Mouse (Mus musculus) forebrain, embryonic 11.5 days (tissue): ENCODE data around the gene Zfp131. TPM values are rescaled to one million over a fixed set of nuclear protein-coding genes. Genes with fewer than 3 reads are reported as not detected.
A peak's percentile ranks its signal among the peaks of the same experiment; 100 is the strongest.
"Not testable (repeated sequence)": the region's sequence is repeated elsewhere in the genome, so short reads cannot be mapped to it uniquely, and the experiment has no call there.

Experiments used
- ATAC-seq: fragments of 200-750 bp; cut with Nextera tagmentation; replicated peaks from 2 replicates; pipeline ENCODE4 v1.8.0; 2017; ENCODE audit warnings: moderate TSS enrichment; ENCODE audit not compliant: low FRiP score
- DNase-seq: peaks from one replicate; pipeline ENCODE4 v3.0.0-alpha.2; 2017; ENCODE audit warnings: low spot score
- H3K27ac ChIP-seq: fragments of 300-500 bp; sonication (generic); 2 replicates; pipeline ENCODE4 v1.5.1; 2014; ENCODE audit warnings: low read depth, low read length
- H3K27me3 ChIP-seq: fragments of 300-500 bp; sonication (generic); 2 replicates; pipeline ENCODE4 v1.6.1; 2014; ENCODE audit warnings: mild to moderate bottlenecking, low read length, mixed read lengths; ENCODE audit not compliant: control insufficient read depth, insufficient read depth
- H3K36me3 ChIP-seq: fragments of 300-500 bp; sonication (generic); 2 replicates; pipeline ENCODE4 v1.6.1; 2014; ENCODE audit warnings: mild to moderate bottlenecking, low read length, moderate library complexity, mixed read lengths; ENCODE audit not compliant: control insufficient read depth, insufficient read depth
- H3K4me1 ChIP-seq: fragments of 300-500 bp; sonication (generic); replicated peaks from 2 replicates; pipeline ENCODE4 v1.6.1; 2014; ENCODE audit warnings: low read length, mixed read lengths; ENCODE audit not compliant: control insufficient read depth, insufficient read depth
- H3K4me2 ChIP-seq: fragments of 300-500 bp; sonication (generic); 2 replicates; pipeline ENCODE4 v1.6.1; 2014; ENCODE audit warnings: low read depth, mild to moderate bottlenecking, low read length, moderate library complexity, mixed read lengths; ENCODE audit not compliant: severe bottlenecking
- H3K4me3 ChIP-seq: fragments of 300-500 bp; sonication (generic); 2 replicates; pipeline ENCODE4 v1.5.1; 2014; ENCODE audit warnings: low read depth, low read length
- H3K9ac ChIP-seq: fragments of 300-500 bp; sonication (generic); 2 replicates; pipeline ENCODE4 v1.6.1; 2014; ENCODE audit warnings: low read length
- H3K9me3 ChIP-seq: fragments of 300-500 bp; sonication (generic); 2 replicates; pipeline ENCODE4 v1.6.1; 2016; ENCODE audit warnings: low read length, mixed read lengths; ENCODE audit not compliant: control insufficient read depth
- WGBS: fragments of 180-500 bp; shearing (Covaris S2); extraction: QIAGEN DNeasy Blood & Tissue Kit; methylation state at CpG from one replicate; pipeline ENCODE4 v1.1.7; 2014; 5-methylcytosine and 5-hydroxymethylcytosine counted together
- polyA plus RNA-seq: library from polyadenylated mRNA; unstranded; fragments of >200 nt; fragmentation: Nextera tagmentation; extraction: Ambion mirVana; gene quantifications from 2 replicates; pipeline ENCODE4 v1.2.1, GENCODE M21; 2014

Gene Zfp131
- 49.2 and 50.7 TPM in 2 replicates for polyA plus RNA-seq

GRCm38 (mm10) chr13:119790761-119791579 lies at the start of gene Zfp131:
Gene Zfp131 (minus strand): TSS chr13:119790889.
- Histone ChIP-seq H3K9me3 (no peaks in the 10 kb centered on the region), H3K27ac (peak within 1 kb of the TSS; percentile 90), H3K4me1 (peaks cover 2% of the 10 kb centered on the region; the same call in 1 of the 2 replicates), H3K9ac (peak within 1 kb of the TSS; percentile 94), H3K27me3 (no peaks in the 10 kb centered on the region), H3K4me3 (peak within 1 kb of the TSS; percentile 84), H3K4me2 (peak within 1 kb of the TSS; percentile 71), H3K36me3 (no peaks in the 10 kb centered on the region; the same call in 1 of the 2 replicates)
- peak; percentile 98 for DNase-seq
- under 1% methylated on average over 83 of the region's 86 CpGs for WGBS
- peak; percentile 97 for ATAC-seq

DNA sequence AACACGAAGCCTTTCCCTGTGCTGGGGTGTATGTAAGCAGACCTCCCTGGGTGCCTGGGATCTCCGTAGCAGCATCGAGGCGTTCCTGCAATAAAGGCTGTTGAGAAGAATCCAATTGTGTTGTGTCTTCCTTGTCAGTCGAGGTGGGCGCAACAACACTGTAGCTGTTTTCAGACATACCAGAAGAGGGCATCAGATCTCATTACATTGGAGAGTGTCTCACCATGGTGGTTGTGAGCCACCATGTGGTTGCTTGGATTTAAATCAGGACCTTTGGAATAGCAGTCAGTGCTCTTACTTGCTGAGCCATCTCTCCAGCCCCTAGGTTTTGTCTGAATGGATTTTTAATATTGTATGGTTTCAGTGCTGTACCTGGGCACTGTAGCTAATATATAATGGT lies 49.3 kb upstream of the Zfp131 start:
- not testable (repeated sequence) for H3K4me3 ChIP-seq, H3K9ac ChIP-seq, H3K27ac ChIP-seq, ATAC-seq, H3K9me3 ChIP-seq, H3K4me1 ChIP-seq, H3K27me3 ChIP-seq, H3K4me2 ChIP-seq, H3K36me3 ChIP-seq
- DNase-seq: peak; percentile 47
- 21% methylated on average over 6 of the region's 6 CpGs for WGBS

DNA sequence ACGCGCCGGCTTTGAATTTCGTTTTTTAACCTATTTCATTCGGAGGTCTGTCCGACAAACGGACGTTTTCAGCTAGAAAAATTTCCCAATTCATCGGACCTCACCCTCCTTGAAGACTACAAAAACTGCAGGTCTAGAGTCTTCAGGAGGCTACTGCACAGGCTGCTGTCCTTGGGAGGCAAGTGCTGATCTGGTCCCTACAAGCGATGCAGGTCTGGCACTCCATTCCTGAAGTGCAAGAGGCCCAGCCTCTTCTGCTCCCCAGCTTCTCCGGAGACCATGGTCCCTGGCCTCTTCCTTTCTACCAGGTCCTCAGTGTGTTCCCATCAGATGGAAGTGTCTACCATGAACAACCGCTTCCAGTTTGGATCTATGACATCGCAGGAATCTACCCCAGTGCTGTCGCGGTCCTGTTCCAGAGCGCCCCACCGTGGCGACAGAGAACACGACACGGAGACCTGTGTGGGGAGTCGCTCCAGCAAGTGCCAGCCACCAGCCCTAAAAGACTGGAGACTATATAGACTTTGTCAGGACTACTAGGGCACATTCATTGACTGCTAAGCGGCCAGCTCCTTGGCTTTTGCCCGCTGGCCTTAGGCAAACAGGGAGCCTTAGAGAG lies 47.1 kb upstream of the Zfp131 start:
- H3K9ac ChIP-seq, H3K9me3 ChIP-seq, H3K36me3 ChIP-seq, H3K27ac ChIP-seq, H3K4me1 ChIP-seq, H3K4me3 ChIP-seq, H3K27me3 ChIP-seq, H3K4me2 ChIP-seq: not testable (repeated sequence)
- 5% methylated on average over 14 of the region's 23 CpGs for WGBS
- DNase-seq (peak; percentile 72), ATAC-seq (peak; percentile 59; the same call in 1 of the 2 replicates)

GRCm38 (mm10) chr13:119836324-119836811 lies 45.7 kb upstream of the Zfp131 start:
- ATAC-seq (peak; percentile 85), DNase-seq (peak; percentile 58)
- peak overlapping the region; percentile 41; the same call in 1 of the 2 replicates for H3K4me2 ChIP-seq
- H3K9ac ChIP-seq, H3K4me1 ChIP-seq, H3K27me3 ChIP-seq, H3K36me3 ChIP-seq, H3K27ac ChIP-seq, H3K9me3 ChIP-seq: not testable (repeated sequence)
- 8% methylated on average over 23 of the region's 23 CpGs for WGBS
- 0 out of 2 replicates have a peak overlapping the region, but pooled peaks have one; percentile 2 for H3K4me3 ChIP-seq

DNA sequence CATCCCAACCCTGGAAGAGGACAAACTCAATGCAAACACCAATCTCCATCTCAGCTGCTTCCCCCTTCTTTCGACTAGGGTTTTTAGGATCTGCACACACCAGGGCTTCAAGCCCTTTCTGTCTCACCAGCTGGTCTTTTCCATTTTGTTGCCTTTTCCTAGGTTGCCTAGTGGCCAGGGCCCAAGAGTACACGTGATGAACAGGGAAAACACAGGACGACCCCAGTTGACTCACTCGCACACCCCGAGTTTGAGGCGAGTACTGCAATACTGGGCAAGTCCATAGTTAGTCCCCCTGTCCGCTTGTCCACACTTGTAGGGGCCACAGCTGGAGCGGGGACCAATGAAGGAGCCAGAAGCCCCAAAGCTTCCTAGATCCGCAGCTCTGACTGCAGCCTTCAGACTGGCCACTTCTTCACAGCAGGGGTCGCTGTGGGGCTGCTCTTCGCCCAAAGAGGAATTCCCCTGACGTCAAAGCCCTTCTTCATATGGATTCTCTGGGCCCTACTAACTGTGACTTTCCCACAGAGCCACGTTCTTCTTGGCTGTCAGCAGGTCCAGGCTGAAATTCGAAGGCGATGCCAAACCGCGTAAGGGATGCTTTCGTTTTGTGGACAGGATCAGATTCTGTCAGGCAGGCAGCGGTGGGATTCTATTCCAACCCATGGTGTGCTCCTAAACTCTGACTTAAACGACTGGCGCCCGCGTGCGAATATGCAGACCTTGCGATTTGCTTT lies 44.8 kb upstream of the Zfp131 start, which contains the start of gene D13Ertd608e:
Gene D13Ertd608e, plus strand, starts transcription at position 687 of the 737 bp plus-strand sequence.
- peak; percentile 58 for ATAC-seq
- Histone ChIP-seq H3K4me2 (peak within 1 kb of the TSS; percentile 41; the same call in 1 of the 2 replicates), H3K4me3 (0 out of 2 replicates have a peak within 1 kb of the TSS, but pooled peaks have one; percentile 2)
- H3K9ac ChIP-seq, H3K4me1 ChIP-seq, H3K9me3 ChIP-seq, H3K36me3 ChIP-seq, H3K27ac ChIP-seq, H3K27me3 ChIP-seq: not testable (repeated sequence)
- WGBS: 15% methylated on average over 18 of the region's 25 CpGs
- peak; percentile 64 for DNase-seq

- H3K4me3 ChIP-seq, H3K9ac ChIP-seq, H3K4me2 ChIP-seq, H3K27ac ChIP-seq, H3K9me3 ChIP-seq, H3K4me1 ChIP-seq, DNase-seq, H3K36me3 ChIP-seq, H3K27me3 ChIP-seq, ATAC-seq: not testable (repeated sequence)
Observed at GRCm38 (mm10) chr13:119830116-119830515, 39.4 kb upstream of the Zfp131 start, which contains the start of gene AF067063. Gene AF067063 (minus strand): TSS chr13:119830216.

DNA sequence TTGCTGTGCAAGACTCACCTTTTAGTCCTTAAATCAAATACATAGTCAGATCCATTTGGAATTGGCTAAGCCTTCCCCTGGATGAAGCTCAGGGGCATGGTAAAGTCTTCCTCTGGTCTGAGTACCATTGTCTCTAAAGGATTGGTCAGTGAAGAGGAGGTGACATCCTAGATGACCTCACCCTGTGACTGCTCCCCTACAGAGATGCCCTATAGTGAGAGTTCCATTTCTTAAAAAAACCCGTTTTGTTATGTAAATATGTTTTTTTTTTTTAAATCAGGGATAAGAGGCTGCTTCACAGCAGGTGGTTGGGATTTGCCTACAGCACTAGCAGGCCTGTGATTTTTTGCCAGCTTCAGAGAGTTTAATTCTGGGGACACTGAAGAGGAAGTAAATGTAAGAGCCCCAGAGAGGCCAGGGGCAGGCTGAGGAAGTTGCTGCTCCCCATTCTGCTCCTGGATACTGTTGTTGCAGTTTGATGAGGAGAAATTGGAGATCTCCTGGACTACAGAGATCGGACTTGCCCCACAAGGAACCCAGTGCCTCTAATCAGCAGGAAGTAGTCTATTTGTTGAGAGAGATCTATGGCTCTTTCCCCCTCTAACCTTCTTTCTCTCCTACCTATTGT lies 27.0 kb upstream of the Zfp131 start:
- H3K36me3 ChIP-seq: no peaks in the 10 kb centered on the region
- DNase-seq (no peak), ATAC-seq (no peak)
- no peaks in the 10 kb centered on the region for H3K9me3 ChIP-seq
- 0 out of 2 replicates have a peak, but pooled peaks cover 2% of the 10 kb centered on the region for H3K4me1 ChIP-seq
- no peak overlapping the region for H3K27ac ChIP-seq
- no peak overlapping the region for H3K9ac ChIP-seq
- H3K27me3 ChIP-seq: no peaks in the 10 kb centered on the region
- H3K4me3 ChIP-seq: no peak overlapping the region
- 25% methylated on average over 2 of the region's 2 CpGs for WGBS
- no peak overlapping the region for H3K4me2 ChIP-seq

DNA sequence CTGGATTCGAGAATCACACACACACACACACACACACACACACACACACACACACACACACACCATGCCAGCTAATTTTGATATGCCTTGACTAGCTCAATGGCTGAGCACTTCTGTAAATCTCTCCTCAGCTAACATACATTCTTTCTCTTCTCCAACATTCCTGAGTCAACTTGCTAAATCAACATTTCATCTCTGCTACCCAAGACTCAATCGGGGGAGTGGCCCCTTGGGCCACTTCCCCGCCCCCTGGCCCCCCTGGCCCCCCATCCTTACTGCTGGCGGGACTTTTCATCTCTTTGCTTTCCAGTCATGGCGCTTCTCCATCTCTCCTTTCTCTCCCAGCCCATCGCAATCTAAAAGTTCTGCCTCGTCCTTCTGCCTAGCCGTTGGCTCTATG lies 26.1 kb upstream of the Zfp131 start:
- WGBS: 66% methylated on average over 8 of the region's 8 CpGs
- Histone ChIP-seq H3K4me3 (no peak overlapping the region), H3K9ac (no peak overlapping the region), H3K36me3 (no peaks in the 10 kb centered on the region), H3K4me2 (no peak overlapping the region), H3K27ac (no peak overlapping the region), H3K9me3 (no peaks in the 10 kb centered on the region), H3K4me1 (0 out of 2 replicates have a peak, but pooled peaks cover 2% of the 10 kb centered on the region), H3K27me3 (no peaks in the 10 kb centered on the region)
- no peak for DNase-seq
- no peak for ATAC-seq
